Comparison of ENCODE assay signal across 9 mouse cellular contexts in the genomic region with DNA sequence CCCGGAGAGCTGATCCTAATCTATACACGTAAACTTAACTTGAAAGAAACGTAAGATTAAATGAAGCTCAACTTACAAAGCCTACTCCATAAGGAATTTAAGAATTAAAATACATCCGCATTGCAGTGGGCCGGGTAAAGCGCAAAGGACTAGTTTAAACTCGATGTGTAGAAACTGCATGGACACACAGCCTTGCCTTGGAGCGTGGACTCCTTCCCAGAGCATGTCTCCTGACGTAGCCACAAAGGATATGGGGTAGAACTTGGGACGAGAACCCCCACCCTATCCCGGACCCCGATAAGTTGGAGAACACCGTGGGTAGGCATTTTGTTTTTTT. TPM values are rescaled to one million over a fixed set of nuclear protein-coding genes. Genes with fewer than 3 reads are reported as not detected.
DNase-seq lines count a peak whose midpoint lies in the region; ATAC-seq and TF ChIP-seq lines count a peak whose summit lies in the region.
"Had no signal": no experiment of that assay in that cellular context is flagged by ENCODE, and none has a peak within 500 bp of the region (broad histone marks: within the 10 kb centered on the region; RNA-seq: fewer than 3 reads in every experiment).

No protein-coding gene starts in this region.

- H3K4me2 ChIP-seq in heart, embryonic 14.5 days (ENCODE audit: low read length): peak overlapping the region; percentile 78
- H3K4me2 ChIP-seq in forebrain, embryonic 13.5 days: peak overlapping the region; percentile 89
- H3K4me2 ChIP-seq in liver, postnatal 0 days (ENCODE audit: low read depth, low read length): peak overlapping the region; percentile 95

- H3K36me3 ChIP-seq in heart, embryonic 14.5 days (ENCODE audit: control insufficient read depth, insufficient read depth, low read length): no peaks in the 10 kb centered on the region
- H3K36me3 ChIP-seq in ES-Bruce4 (ENCODE audit: control insufficient read depth, insufficient read depth, low read length, poor library complexity, severe bottlenecking): peaks cover 4% of the 10 kb centered on the region; the same call in 1 of the 2 replicates
- no peaks in the 10 kb centered on the region for H3K36me3 ChIP-seq in forebrain, embryonic 13.5 days (ENCODE audit: poor library complexity, severe bottlenecking)
- no peaks in the 10 kb centered on the region for H3K36me3 ChIP-seq in liver, postnatal 0 days (replicated peaks; ENCODE audit: insufficient read depth, low read length)

- peak overlapping the region; percentile 81 to 89 for H3K4me3 ChIP-seq in heart, embryonic 14.5 days (ENCODE audit: control insufficient read depth in 1 of 2, insufficient read depth in 1 of 2, low read depth in 1 of 2, low read length in 2 of 2)
- peak overlapping the region; percentile 99 for H3K4me3 ChIP-seq in ES-Bruce4 (ENCODE audit: low read depth, low read length)
- peak overlapping the region; percentile 74 for H3K4me3 ChIP-seq in forebrain, embryonic 13.5 days
- peak overlapping the region; percentile 77 for H3K4me3 ChIP-seq in liver, postnatal 0 days (ENCODE audit: low read depth, low read length)

- TF ChIP-seq CTCF in ES-Bruce4 (IDR thresholded peaks at IDR 0.05; ENCODE audit: low read depth, low read length): no peak
- TF ChIP-seq CTCF in liver, postnatal 0 days (IDR thresholded peaks at IDR 0.05; ENCODE audit: low read depth): no peak

- no peak for DNase-seq in heart, postnatal 25 days (ENCODE audit: low spot score)
- no peak for DNase-seq in liver, postnatal 0 days
- no peak for DNase-seq in cerebellum, postnatal 4 days (ENCODE audit: low spot score in 2 of 2)
- DNase-seq in adrenal gland, postnatal 25 days: no peak

- peak overlapping the region; percentile 92 to 96 for H3K27ac ChIP-seq in heart, embryonic 14.5 days (replicated peaks in 1 of 2; ENCODE audit: control insufficient read depth in 1 of 2, insufficient read depth in 1 of 2, low read depth in 2 of 2, low read length in 2 of 2)
- peak overlapping the region; percentile 73 for H3K27ac ChIP-seq in ES-Bruce4 (ENCODE audit: insufficient read depth, low read length)
- H3K27ac ChIP-seq in forebrain, embryonic 13.5 days: 0 out of 2 replicates have a peak overlapping the region, but pooled peaks have one; percentile 48
- peak overlapping the region; percentile 95 for H3K27ac ChIP-seq in liver, postnatal 0 days (ENCODE audit: low read depth)

- no peaks in the 10 kb centered on the region for H3K9me3 ChIP-seq in heart, embryonic 14.5 days (ENCODE audit: control insufficient read depth, low read length)
- H3K9me3 ChIP-seq in ES-Bruce4 (replicated peaks; ENCODE audit: control insufficient read depth, insufficient read depth, low read length, poor library complexity, severe bottlenecking): no peaks in the 10 kb centered on the region
- no peaks in the 10 kb centered on the region for H3K9me3 ChIP-seq in forebrain, embryonic 13.5 days (replicated peaks)
- no peaks in the 10 kb centered on the region for H3K9me3 ChIP-seq in liver, postnatal 0 days (ENCODE audit: low read length)

- H3K9ac ChIP-seq in heart, embryonic 14.5 days (ENCODE audit: low read length): peak overlapping the region; percentile 93
- H3K9ac ChIP-seq in ES-Bruce4 (ENCODE audit: low read depth, poor library complexity, severe bottlenecking): peak overlapping the region; percentile 97
- peak overlapping the region; percentile 81 for H3K9ac ChIP-seq in forebrain, embryonic 13.5 days
- H3K9ac ChIP-seq in liver, postnatal 0 days (replicated peaks): peak overlapping the region; percentile 90

- H3K27me3 ChIP-seq in heart, embryonic 14.5 days (ENCODE audit: control insufficient read depth, insufficient read depth, low read length): no peaks in the 10 kb centered on the region
- H3K27me3 ChIP-seq in ES-Bruce4 (ENCODE audit: control insufficient read depth, insufficient read depth, low read length, poor library complexity, severe bottlenecking): no peaks in the 10 kb centered on the region
- no peaks in the 10 kb centered on the region for H3K27me3 ChIP-seq in forebrain, embryonic 13.5 days
- H3K27me3 ChIP-seq in liver, postnatal 0 days (ENCODE audit: insufficient read depth, low read length): no peaks in the 10 kb centered on the region
- H3K27me3 ChIP-seq: Patski had no signal

- TF ChIP-seq EP300 in ES-Bruce4 (IDR thresholded peaks at IDR 0.05; ENCODE audit: insufficient read depth, low read depth, low read length): no peak
- TF ChIP-seq EP300 in liver, postnatal 0 days (IDR thresholded peaks at IDR 0.05; ENCODE audit: low read depth): no peak

- under 1% methylated on average over 13 of the region's 13 CpGs for WGBS in heart, embryonic 14.5 days
- 0% methylated on average over 13 of the region's 13 CpGs for WGBS in forebrain, embryonic 13.5 days
- WGBS in liver, postnatal 0 days (ENCODE audit: insufficient replicate concordance): under 1% methylated on average over 13 of the region's 13 CpGs

- H3K4me1 ChIP-seq in heart, embryonic 14.5 days (ENCODE audit: control insufficient read depth in 2 of 2, insufficient read depth in 2 of 2, low read length in 2 of 2): peaks cover 5 to 33% of the 10 kb centered on the region in 2 experiments
- no peaks in the 10 kb centered on the region for H3K4me1 ChIP-seq in ES-Bruce4 (ENCODE audit: control insufficient read depth, insufficient read depth, low read length)
- peaks cover 40% of the 10 kb centered on the region for H3K4me1 ChIP-seq in forebrain, embryonic 13.5 days
- H3K4me1 ChIP-seq in liver, postnatal 0 days (ENCODE audit: insufficient read depth): peaks cover 23% of the 10 kb centered on the region

- 0 out of 2 replicates have a peak, but pooled peaks have one; percentile 0 for ATAC-seq in heart, embryonic 14.5 days (ENCODE audit: insufficient number of reproducible peaks, insufficient read depth, low FRiP score, low read depth)
- ATAC-seq in forebrain, embryonic 13.5 days: no peak
- no peak for ATAC-seq in liver, postnatal 0 days
- ATAC-seq in megakaryocyte progenitor cell, adult 5-6 weeks (replicated peaks; ENCODE audit: poor library complexity): no peak

- intact Hi-C loops in heart, postnatal 25 days (cut with DNase I): loop anchor here (2.0 to 5.0 kb wide), 5 partner anchors 54 to 871 kb away; no protein-coding TSS in a partner anchor

- TF ChIP-seq POLR2A in ES-Bruce4 (IDR thresholded peaks at IDR 0.05; ENCODE audit: insufficient read depth, low read length): no peak

RNA-seq across cellular contexts. Expression of a gene that starts 3.7 kb away (rescaled TPM):
- 16.4 and 17.4 TPM in 2 replicates for polyA plus RNA-seq in heart, embryonic 14.5 days (2014; fragmentation: Nextera tagmentation; extraction: Ambion mirVana)
- total RNA-seq in heart, postnatal 25 days (2021): 10 to 100 TPM; 32.5 to 33.2 TPM
- polyA plus RNA-seq in ES-Bruce4 (2011; ENCODE audit: insufficient read depth, insufficient read length, low read depth, missing spikeins): 143 and 150 TPM in 2 replicates
- 36.7 and 39.9 TPM in 2 replicates for polyA plus RNA-seq in forebrain, embryonic 13.5 days (2015; fragmentation: Nextera tagmentation; extraction: Ambion mirVana)
- 5.7 and 6.8 TPM in 2 replicates for polyA plus RNA-seq in liver, postnatal 0 days (2015; fragmentation: Nextera tagmentation; extraction: Ambion mirVana)
- total RNA-seq in megakaryocyte progenitor cell, adult 5-6 weeks (2015): 31.8 and 40.3 TPM in 2 replicates
- total RNA-seq in megakaryocyte progenitor cell, adult 5-6 weeks (2017): 32.5 and 50.2 TPM in 2 replicates
- 55.7 and 58.0 TPM in 2 replicates for total RNA-seq in adrenal gland, postnatal 25 days (2021)
